8 mouse cellular contexts compared by ENCODE assay signal in the genomic region with DNA sequence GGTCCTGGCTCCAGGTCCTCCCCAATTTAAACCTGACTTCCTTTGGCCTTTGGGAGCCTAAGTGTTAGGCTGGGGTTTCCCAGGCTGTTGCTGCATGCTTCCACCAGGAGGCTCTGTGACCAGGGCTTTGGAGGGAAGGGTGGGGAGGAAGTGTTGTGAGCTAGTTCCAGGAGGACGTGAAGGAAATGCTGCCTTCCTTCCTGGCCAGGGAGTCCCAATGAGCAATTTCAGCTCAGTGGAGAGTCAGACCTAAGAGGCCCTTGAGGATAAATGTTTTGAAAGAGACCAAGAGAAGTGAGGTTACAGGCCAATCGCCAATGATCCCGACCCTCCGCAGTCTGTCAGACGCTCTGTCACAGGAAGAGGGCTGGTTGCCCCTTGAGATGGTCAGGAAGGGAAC. TPM values are rescaled to one million over a fixed set of nuclear protein-coding genes. Genes with fewer than 3 reads are reported as not detected.
DNase-seq lines count a peak whose midpoint lies in the region; ATAC-seq and TF ChIP-seq lines count a peak whose summit lies in the region.

No protein-coding gene starts in this region.

- H3K27ac ChIP-seq in intestine, embryonic 16.5 days (ENCODE audit: low read length): peak overlapping the region; percentile 68
- 0 out of 2 replicates have a peak overlapping the region, but pooled peaks have one; percentile 7 for H3K27ac ChIP-seq in limb, embryonic 12.5 days
- no peak overlapping the region for H3K27ac ChIP-seq in midbrain, embryonic 14.5 days (replicated peaks; ENCODE audit: low read depth, low read length)
- H3K27ac ChIP-seq in testis, adult 2 months (ENCODE audit: control insufficient read depth, insufficient read depth, low read depth, low read length): no peak overlapping the region; the same call in 1 of the 2 replicates

- ATAC-seq in intestine, embryonic 16.5 days: peak; percentile 47
- no peak for ATAC-seq in limb, embryonic 12.5 days (ENCODE audit: insufficient number of reproducible peaks, insufficient read depth, low FRiP score, low TSS enrichment, low read depth)
- ATAC-seq in midbrain, embryonic 14.5 days (ENCODE audit: low FRiP score, low TSS enrichment): 0 out of 2 replicates have a peak, but pooled peaks have one; percentile 51

- peak overlapping the region; percentile 23; the same call in 1 of the 2 replicates for H3K4me2 ChIP-seq in intestine, embryonic 16.5 days (ENCODE audit: low read depth, low read length)
- peak overlapping the region; percentile 37 for H3K4me2 ChIP-seq in limb, embryonic 12.5 days
- H3K4me2 ChIP-seq in midbrain, embryonic 14.5 days (ENCODE audit: low read length): peak overlapping the region; percentile 4; the same call in 1 of the 2 replicates

- 26% methylated on average over 5 of the region's 5 CpGs for WGBS in intestine, embryonic 16.5 days
- 29% methylated on average over 5 of the region's 5 CpGs for WGBS in limb, embryonic 12.5 days
- WGBS in midbrain, embryonic 14.5 days: 11% methylated on average over 5 of the region's 5 CpGs

- no peaks in the 10 kb centered on the region for H3K27me3 ChIP-seq in intestine, embryonic 16.5 days (replicated peaks; ENCODE audit: control insufficient read depth, insufficient read depth, low read length)
- peaks cover 33% of the 10 kb centered on the region for H3K27me3 ChIP-seq in limb, embryonic 12.5 days
- peaks cover 3% of the 10 kb centered on the region; the same call in 1 of the 2 replicates for H3K27me3 ChIP-seq in midbrain, embryonic 14.5 days (ENCODE audit: control insufficient read depth, insufficient read depth, low read length)
- no peaks in the 10 kb centered on the region for H3K27me3 ChIP-seq in testis, adult 2 months (ENCODE audit: control insufficient read depth, insufficient read depth, low read length)

- peak; percentile 74; the same call in 1 of the 2 replicates for TF ChIP-seq CTCF in testis, adult 2 months (IDR thresholded peaks at IDR 0.05; ENCODE audit: control insufficient read depth, insufficient read depth, insufficient replicate concordance, low read depth, low read length)

- H3K4me1 ChIP-seq in intestine, embryonic 16.5 days (ENCODE audit: control insufficient read depth, insufficient read depth, low read length): peaks cover 24% of the 10 kb centered on the region
- peaks cover 6% of the 10 kb centered on the region for H3K4me1 ChIP-seq in limb, embryonic 12.5 days (replicated peaks)
- 0 out of 2 replicates have a peak, but pooled peaks cover 3% of the 10 kb centered on the region for H3K4me1 ChIP-seq in midbrain, embryonic 14.5 days (ENCODE audit: control insufficient read depth, insufficient read depth, low read length)
- peaks cover 3% of the 10 kb centered on the region for H3K4me1 ChIP-seq in testis, adult 2 months (ENCODE audit: control insufficient read depth, insufficient read depth, low read length)

- H3K4me3 ChIP-seq in intestine, embryonic 16.5 days (ENCODE audit: low read length): peak overlapping the region; percentile 10
- H3K4me3 ChIP-seq in limb, embryonic 12.5 days (replicated peaks): no peak overlapping the region
- H3K4me3 ChIP-seq in midbrain, embryonic 14.5 days (replicated peaks; ENCODE audit: low read depth, low read length): no peak overlapping the region
- no peak overlapping the region for H3K4me3 ChIP-seq in testis, adult 2 months (ENCODE audit: control insufficient read depth, low read depth, low read length)

- no peak for TF ChIP-seq POLR2A in testis, adult 2 months (IDR thresholded peaks at IDR 0.05; ENCODE audit: control insufficient read depth, low read depth, low read length)

- H3K36me3 ChIP-seq in intestine, embryonic 16.5 days (ENCODE audit: control insufficient read depth, insufficient read depth, low read length): no peaks in the 10 kb centered on the region
- H3K36me3 ChIP-seq in limb, embryonic 12.5 days: no peaks in the 10 kb centered on the region
- H3K36me3 ChIP-seq in midbrain, embryonic 14.5 days (ENCODE audit: control insufficient read depth, insufficient read depth, low read length): no peaks in the 10 kb centered on the region
- no peaks in the 10 kb centered on the region for H3K36me3 ChIP-seq in testis, adult 2 months (ENCODE audit: control insufficient read depth, insufficient read depth, low read length)

- DNase-seq in 3134 (ENCODE audit: extremely low read depth, insufficient read length, low spot score) (peak; percentile 55), adipocyte (ENCODE audit: low spot score) (peak; percentile 77)
- DNase-seq in embryo, embryonic 11 days: peak; percentile 79
- peak; percentile 58 to 74 for DNase-seq in gastrocnemius, postnatal 4 days (ENCODE audit: low spot score in 2 of 2)
- DNase-seq in midbrain, embryonic 14.5 days: peak; percentile 71

- H3K9ac ChIP-seq in intestine, embryonic 16.5 days (ENCODE audit: low read depth, low read length): peak overlapping the region; percentile 48
- H3K9ac ChIP-seq in limb, embryonic 12.5 days (replicated peaks): no peak overlapping the region
- no peak overlapping the region for H3K9ac ChIP-seq in midbrain, embryonic 14.5 days (replicated peaks; ENCODE audit: low read length)

- no peaks in the 10 kb centered on the region for H3K9me3 ChIP-seq in intestine, embryonic 16.5 days (ENCODE audit: control insufficient read depth, low read length)
- no peaks in the 10 kb centered on the region for H3K9me3 ChIP-seq in limb, embryonic 12.5 days
- no peaks in the 10 kb centered on the region for H3K9me3 ChIP-seq in midbrain, embryonic 14.5 days (ENCODE audit: control insufficient read depth, low read length)

RNA-seq across cellular contexts. Expression of gene Marc2, which starts 7.1 kb away (rescaled TPM):
- 100 to 1,000 TPM; 187 to 191 TPM for total RNA-seq in gastrocnemius, postnatal 4 days (2021)
- polyA plus RNA-seq in intestine, embryonic 16.5 days (2015; fragmentation: Nextera tagmentation; extraction: Ambion mirVana): 404 and 475 TPM in 2 replicates
- 124 and 136 TPM in 2 replicates for polyA plus RNA-seq in limb, embryonic 12.5 days (2016; fragmentation: Nextera tagmentation; extraction: Ambion mirVana)
- polyA plus RNA-seq in midbrain, embryonic 14.5 days (2014; fragmentation: Nextera tagmentation; extraction: Ambion mirVana): 111 and 112 TPM in 2 replicates
- polyA plus RNA-seq in testis, adult 2 months (2012; rRNA removed): 34.3 and 36.5 TPM in 2 replicates

RNA-seq across cellular contexts. Expression of gene C130074G19Rik, which starts 29.7 kb away (rescaled TPM):
- 10 to 100 TPM; 28.7 to 30.8 TPM for total RNA-seq in gastrocnemius, postnatal 4 days (2021)
- 1.8 and 2.0 TPM in 2 replicates for polyA plus RNA-seq in intestine, embryonic 16.5 days (2015; fragmentation: Nextera tagmentation; extraction: Ambion mirVana)
- polyA plus RNA-seq in limb, embryonic 12.5 days (2016; fragmentation: Nextera tagmentation; extraction: Ambion mirVana): 0.84 and 1.1 TPM in 2 replicates
- polyA plus RNA-seq in midbrain, embryonic 14.5 days (2014; fragmentation: Nextera tagmentation; extraction: Ambion mirVana): 0.40 and 1.1 TPM in 2 replicates
- 6.0 and 6.4 TPM in 2 replicates for polyA plus RNA-seq in testis, adult 2 months (2012; rRNA removed)

RNA-seq across cellular contexts. Expression of gene Marc1, which starts 42.2 kb away (rescaled TPM):
- under 1 TPM in 1 of 2 experiments, not detected in 1; 0.83 TPM for total RNA-seq in gastrocnemius, postnatal 4 days (2021)
- 1.1 and 1.5 TPM in 2 replicates for polyA plus RNA-seq in intestine, embryonic 16.5 days (2015; fragmentation: Nextera tagmentation; extraction: Ambion mirVana)
- polyA plus RNA-seq in limb, embryonic 12.5 days (2016; fragmentation: Nextera tagmentation; extraction: Ambion mirVana): 0.17 TPM in 1 of 2 replicates, not detected in the other
- polyA plus RNA-seq in midbrain, embryonic 14.5 days (2014; fragmentation: Nextera tagmentation; extraction: Ambion mirVana): 0.13 and 0.28 TPM in 2 replicates
- polyA plus RNA-seq in testis, adult 2 months (2012; rRNA removed): 0.24 TPM in 1 of 2 replicates, not detected in the other

Comparison
In these comparisons a context has a peak if more than half of its experiments do, and no peak if none do; other contexts are left out.
1. H3K27ac ChIP-seq: peak in intestine, embryonic 16.5 days (single experiment) and limb, embryonic 12.5 days (single experiment); none in midbrain, embryonic 14.5 days (single experiment) and testis, adult 2 months (single experiment).
2. Peak in every context shown above with its lines, with median percentiles within 50 percentile points of each other: DNase-seq and H3K4me2 ChIP-seq.